Mouse (Mus musculus): ENCODE data around the gene Phb2.

Phb2 gene

GRCm38 (mm10) chr6:124690517-124690916 lies 21.6 kb upstream of the Phb2 start:
- DNase-seq (ENCODE audit: low read depth, low spot score), result no peak

DNA sequence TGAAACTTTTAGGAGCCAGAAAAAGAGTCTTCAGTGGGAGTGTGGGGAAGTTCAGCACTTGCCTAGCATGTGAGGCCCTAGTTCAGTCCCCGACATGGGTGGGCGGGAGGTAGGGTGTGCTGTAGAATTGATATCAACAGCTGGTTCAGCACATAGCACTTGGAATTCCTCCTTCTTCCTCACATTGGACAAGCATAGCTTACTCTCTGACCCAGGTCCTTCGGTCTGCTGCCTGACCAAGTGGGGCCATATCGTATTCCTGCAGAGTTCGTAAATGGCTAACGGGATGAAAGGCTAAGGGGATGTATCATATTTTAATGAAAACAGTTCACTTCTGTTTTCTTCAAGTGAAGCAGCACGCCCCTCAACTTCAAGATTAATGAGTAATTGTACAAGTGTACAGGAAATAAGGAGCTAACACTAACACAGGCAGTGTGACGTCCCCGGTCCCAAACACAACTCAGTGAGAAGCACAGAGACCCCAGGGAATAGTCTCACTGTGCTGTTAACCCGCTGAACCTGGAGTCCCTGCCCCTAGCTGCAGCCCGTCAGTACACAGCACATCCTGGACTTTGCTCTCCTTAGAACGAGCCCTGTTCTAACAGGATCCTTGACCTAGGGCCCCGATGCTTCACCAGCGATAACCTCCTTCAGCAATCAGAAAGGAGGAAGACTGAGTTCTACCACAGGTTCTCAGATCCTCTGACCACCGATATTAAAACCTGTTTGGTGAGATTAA lies 18.7 kb upstream of the Phb2 start:
- no peak for DNase-seq (ENCODE audit: low read depth, low spot score)

GRCm38 (mm10) chr6:124694166-124694955 lies 17.8 kb upstream of the Phb2 start:
- DNase-seq (ENCODE audit: low read depth, low spot score), result peak; percentile 63

GRCm38 (mm10) chr6:124696441-124697150 lies 15.5 kb upstream of the Phb2 start:
- no peak for DNase-seq (ENCODE audit: low read depth, low spot score)

- DNase-seq (ENCODE audit: low read depth, low spot score), result no peak
Measured at GRCm38 (mm10) chr6:124698751-124699150, 13.4 kb upstream of the Phb2 start.

GRCm38 (mm10) chr6:124699366-124699765 lies 12.8 kb upstream of the Phb2 start:
- no peak for DNase-seq (ENCODE audit: low read depth, low spot score)

DNA sequence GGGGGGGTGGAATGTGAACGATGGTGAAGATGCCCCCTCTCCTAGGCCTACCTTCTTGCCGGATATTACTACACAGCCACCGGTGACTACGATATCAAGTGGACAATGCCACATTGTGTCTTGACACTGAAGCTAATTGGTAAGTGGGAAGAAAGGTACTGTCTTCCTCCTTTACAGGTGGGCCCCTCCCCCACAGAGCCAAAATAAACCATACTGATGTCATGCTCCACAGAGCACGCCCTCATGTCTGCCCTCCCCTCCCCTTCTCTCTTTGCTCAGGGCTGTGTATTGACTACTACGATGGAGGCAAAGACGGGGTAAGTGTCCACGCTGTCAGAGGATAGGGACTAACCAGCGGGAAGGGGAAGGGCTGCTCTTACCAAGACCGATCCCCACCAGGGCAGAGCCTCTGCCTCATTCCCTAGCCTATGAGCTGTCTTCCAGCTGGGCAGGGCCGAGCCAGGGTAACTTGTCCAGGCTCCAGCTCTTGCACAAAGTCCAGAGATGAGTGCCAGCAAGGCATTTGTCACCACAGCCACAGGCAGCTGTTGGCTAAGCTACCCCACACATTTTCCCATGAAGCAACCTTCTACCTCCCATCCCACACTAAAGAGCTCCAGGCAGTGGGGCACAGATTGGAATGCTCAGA lies 12.1 kb upstream of the Phb2 start:
- DNase-seq (ENCODE audit: low read depth, low spot score), result no peak

DNA sequence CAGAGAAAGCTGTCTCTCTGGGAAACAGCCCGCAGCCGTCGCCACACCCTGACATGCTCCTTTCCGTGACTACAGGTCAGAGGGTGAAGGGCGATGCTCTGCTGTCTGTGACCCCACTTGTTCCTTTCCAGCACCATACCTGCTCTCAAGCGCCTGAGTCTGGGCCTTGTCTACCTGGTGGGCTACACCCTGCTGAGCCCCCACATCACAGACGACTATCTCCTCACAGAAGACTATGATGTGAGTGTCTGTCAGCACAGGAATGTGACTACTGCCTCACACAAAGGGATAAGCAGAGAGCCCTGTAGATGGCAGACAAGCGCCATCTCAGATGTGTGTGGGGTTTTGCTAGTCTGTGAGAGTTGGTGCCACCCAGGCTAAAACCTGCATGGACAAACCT lies 10.8 kb upstream of the Phb2 start:
- DNase-seq (ENCODE audit: low read depth, low spot score), result peak; percentile 57

- DNase-seq (ENCODE audit: low read depth, low spot score), result no peak
Measured at GRCm38 (mm10) chr6:124702102-124702783, 9.9 kb upstream of the Phb2 start.

DNA sequence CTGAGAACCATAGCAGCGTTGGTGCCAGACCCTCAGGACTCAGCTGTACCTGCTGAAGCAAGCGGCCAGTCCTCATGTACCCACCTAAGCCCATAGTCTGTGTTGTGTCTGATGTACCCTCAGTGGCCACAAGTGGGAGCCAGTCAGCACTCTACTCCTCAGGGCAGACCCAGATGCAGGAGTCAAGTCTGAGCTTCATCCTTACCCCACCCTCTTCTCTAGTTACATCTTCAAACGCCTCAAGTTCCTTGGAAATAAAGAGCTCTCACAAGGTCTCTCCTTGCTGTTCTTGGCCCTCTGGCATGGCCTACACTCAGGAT lies 9.4 kb upstream of the Phb2 start:
- DNase-seq (ENCODE audit: low read depth, low spot score), result peak; percentile 87

DNA sequence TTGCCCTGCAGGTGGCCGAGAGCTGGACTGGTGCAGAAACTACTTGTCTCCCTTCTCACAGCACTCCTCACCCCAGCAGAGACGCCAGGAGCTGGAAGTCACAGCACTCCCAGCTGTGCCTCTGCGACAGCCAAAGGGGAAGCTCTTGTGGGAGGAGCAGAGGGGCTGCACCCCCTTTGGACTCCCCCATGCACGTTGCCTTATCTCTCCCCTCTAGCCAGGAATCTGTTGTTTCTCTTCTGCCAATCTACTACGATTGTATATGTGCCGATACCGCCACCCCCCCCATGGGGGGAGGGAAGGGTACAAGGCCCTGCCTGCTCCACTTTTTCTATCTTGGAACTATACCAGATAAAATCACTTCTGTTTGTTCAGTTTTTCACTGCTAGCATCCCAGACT lies 8.3 kb upstream of the Phb2 start:
- no peak for DNase-seq (ENCODE audit: low read depth, low spot score)

DNA sequence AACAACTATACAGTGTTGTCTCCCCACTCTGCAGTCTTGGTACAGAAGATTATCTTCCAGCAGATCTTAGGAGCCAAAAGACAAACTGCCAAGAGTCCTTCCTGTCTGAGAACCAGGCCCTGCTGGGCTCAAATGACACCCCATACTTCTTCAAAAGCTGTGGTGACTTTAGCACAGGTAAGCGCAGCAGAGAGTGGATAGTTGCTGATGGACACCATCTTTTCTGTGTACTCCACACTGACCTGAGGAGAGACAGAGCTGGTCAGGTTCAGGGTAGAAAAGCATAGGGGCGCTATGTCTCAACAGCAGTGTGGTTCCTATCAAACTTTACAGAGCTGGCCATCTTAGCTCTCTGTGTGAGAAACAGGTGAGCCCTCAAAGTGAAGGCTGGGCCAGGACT lies 7.7 kb upstream of the Phb2 start:
- DNase-seq (ENCODE audit: low read depth, low spot score), result no peak

DNA sequence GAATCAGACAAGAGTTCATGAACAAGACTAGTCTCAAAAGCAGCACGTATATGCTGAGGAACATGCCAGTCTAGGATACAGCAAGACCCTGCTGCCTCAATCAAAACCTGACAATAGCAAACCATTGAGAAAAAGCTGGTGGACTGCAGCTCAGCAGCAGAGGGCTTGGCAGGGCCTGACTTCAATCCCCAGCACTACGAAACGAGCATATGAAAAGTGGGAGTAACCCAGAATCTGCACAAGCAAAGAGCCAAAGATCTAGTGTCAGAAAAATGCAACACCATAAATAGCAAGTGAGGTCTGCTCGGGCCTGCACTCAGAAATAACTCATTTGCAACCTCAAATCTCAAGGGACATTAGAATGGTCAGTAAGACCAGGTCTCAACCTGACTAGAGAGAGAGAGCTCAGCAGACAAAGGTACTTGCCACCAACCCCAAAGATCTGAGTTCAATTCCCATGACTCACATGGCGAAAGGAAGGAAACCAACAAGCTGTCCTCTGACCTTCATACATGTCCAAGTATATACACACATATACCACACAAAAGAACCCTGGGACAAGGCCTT lies 6.0 kb upstream of the Phb2 start:
- DNase-seq (ENCODE audit: low read depth, low spot score), result no peak

DNA sequence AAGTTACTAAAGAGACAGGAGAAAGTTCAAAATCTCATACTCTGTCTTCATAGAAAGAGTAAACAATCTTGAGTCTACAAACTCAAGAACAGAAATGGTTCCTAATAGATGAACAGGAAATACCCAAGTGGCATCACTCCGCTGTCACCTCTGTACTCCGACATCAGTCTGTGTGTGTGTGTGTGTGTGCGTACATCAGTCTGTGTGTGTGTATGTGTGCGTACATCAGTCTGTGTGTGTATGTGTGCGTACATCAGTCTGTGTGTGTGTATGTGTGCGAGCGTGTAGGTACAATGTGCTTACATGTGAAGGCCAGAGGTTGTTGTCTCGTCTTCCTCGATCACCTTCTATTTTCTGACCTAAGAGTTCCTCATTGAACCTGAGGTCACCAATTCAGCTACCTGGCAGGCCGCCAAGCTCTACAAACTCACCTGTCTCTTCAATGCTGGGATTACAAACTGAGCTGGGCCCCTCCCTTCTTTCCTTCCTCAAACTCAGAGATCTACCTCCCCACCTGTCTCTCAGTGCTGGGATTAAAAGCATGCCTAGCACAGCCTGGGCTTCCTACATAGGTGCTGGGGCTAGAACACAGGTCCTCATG lies 3.7 kb upstream of the Phb2 start:
- DNase-seq (ENCODE audit: low read depth, low spot score), result no peak

DNA sequence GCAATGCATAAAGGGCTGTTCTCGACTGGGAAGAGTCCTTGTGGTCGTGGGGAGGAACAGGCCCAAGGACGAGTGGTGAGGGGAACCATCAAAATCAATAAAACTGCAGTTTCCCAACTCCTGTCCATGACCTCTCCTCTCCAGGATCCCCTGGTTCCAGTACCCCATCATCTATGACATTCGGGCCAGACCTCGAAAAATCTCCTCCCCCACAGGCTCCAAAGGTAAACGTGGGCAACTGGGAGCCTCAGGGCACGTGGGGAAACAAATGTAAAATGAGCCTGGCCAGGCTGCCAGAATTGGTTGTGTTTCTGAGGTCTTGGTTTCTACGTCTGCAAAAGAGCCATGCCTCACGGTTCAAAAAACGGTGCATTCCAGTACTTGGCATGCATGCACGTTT lies 782 bp downstream of the Phb2 start:
- no peak for DNase-seq (ENCODE audit: low read depth, low spot score)

GRCm38 (mm10) chr6:124716864-124717490 lies 4.8 kb downstream of the Phb2 start:
- peak; percentile 84 for DNase-seq (ENCODE audit: low read depth, low spot score)

DNA sequence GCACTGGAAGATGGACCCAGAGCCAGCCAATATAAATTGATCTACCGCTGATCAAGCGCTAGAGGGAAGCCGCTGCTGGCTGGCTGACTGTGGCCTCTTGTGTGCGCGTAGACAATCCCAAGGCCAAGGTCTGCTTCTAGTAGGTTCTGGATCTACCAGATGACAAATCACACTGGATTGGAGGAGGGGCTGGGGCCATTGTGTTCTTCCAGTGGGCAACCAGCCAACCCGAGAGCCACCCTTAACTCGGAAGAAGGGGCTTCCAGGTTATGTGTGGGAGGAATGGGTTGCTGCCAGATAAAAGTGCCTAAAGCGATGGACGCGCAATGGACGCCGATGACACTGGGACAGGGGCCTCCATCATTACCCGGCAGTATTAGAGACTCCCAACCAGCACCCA lies 5.8 kb downstream of the Phb2 start:
- DNase-seq (ENCODE audit: low read depth, low spot score), result no peak

GRCm38 (mm10) chr6:124718703-124719102 lies 6.6 kb downstream of the Phb2 start:
- DNase-seq (ENCODE audit: low read depth, low spot score), result no peak

GRCm38 (mm10) chr6:124719354-124719978 lies 7.3 kb downstream of the Phb2 start:
- DNase-seq (ENCODE audit: low read depth, low spot score), result no peak

DNA sequence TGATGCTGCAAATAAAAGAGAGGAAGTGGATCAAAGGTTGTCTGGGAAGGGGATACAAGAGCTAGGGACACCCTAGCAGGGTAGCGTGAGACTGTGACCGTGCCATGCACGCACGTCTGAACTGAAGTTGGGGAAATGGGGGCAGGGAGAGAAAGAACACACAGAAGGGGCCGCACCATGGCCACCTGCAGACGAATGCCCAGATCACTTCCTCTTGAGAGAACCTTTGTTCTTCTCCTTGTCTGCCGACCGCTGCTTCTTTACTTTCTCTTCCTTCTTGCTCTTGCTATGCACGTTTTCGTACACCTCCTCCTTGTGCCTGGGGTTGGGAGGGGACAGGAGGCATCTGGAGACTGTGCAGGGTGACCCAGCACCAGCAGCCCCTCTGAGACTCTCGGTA lies 8.8 kb downstream of the Phb2 start:
- DNase-seq (ENCODE audit: low read depth, low spot score), result no peak

All from CD4-positive, CD25-positive, alpha-beta regulatory T cell, adult 2 months (primary cell).